Comparison of ENCODE assay signal across 23 mouse cellular contexts in the genomic region with DNA sequence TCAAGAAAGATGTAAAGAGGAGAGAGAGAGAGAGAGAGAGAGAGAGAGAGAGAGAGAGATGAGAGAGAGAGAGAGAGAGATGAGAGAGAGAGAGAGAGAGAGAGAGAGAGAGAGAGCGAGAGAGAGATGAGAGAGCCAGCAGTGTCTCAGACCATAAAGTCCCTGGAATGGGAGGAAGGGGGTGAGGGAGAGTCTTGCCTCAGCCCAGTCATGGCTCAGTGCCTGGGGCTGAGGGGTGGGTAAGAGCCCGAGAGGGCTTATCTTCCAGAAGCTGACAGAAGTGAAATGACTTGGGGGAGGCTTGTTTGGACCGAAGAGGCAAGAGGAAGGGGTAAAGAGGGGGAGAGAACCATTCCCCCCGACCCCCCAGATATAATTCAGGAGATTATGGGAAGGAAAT.
"Had no signal": no experiment of that assay in that cellular context is flagged by ENCODE, and none has a peak within 500 bp of the region (broad histone marks: within the 10 kb centered on the region; RNA-seq: fewer than 3 reads in every experiment).

No protein-coding gene starts in this region.

- H3K4me3 ChIP-seq: heart, adult 2 months; hindbrain, embryonic 10.5 days; hindbrain, embryonic 12.5 days; intestine, embryonic 15.5 days; layer of hippocampus, adult 2 months; left cerebral cortex, adult 2 months; limb, embryonic 10.5 days; limb, embryonic 12.5 days; liver, embryonic 13.5 days had no signal

- H3K4me1 ChIP-seq: intestine, embryonic 15.5 days; liver, embryonic 13.5 days had no signal

- H3K27ac ChIP-seq: heart, adult 2 months; hindbrain, embryonic 10.5 days; hindbrain, embryonic 12.5 days; hindbrain, embryonic 14.5 days; intestine, embryonic 15.5 days; layer of hippocampus, adult 2 months; left cerebral cortex, adult 2 months; limb, embryonic 10.5 days; limb, embryonic 12.5 days; liver, embryonic 13.5 days had no signal

- H3K4me2 ChIP-seq: heart, embryonic 11.5 days; hindbrain, embryonic 12.5 days; hindbrain, embryonic 14.5 days; intestine, embryonic 15.5 days; limb, embryonic 12.5 days; liver, embryonic 11.5 days; liver, embryonic 13.5 days had no signal

- H3K9ac ChIP-seq: forebrain, postnatal 0 days; hindbrain, embryonic 12.5 days; hindbrain, embryonic 14.5 days; intestine, embryonic 15.5 days; limb, embryonic 12.5 days; liver, embryonic 13.5 days had no signal

- ATAC-seq: forebrain, postnatal 0 days; inflammation-experienced regulatory T-cells, adult 6 months; intestine, embryonic 15.5 days; intestine, postnatal 0 days had no signal

- DNase-seq: forebrain, postnatal 0 days; gastrocnemius, postnatal 14 days; gastrocnemius, postnatal 36 days; heart, adult 11 months; heart, adult 2 months; heart, postnatal 10 days; heart, postnatal 4 days; kidney, adult 18-20 months; kidney, postnatal 10 days; liver; liver, embryonic 13.5 days had no signal

- H3K36me3 ChIP-seq: hindbrain, embryonic 10.5 days; hindbrain, embryonic 12.5 days; intestine, embryonic 15.5 days; limb, embryonic 10.5 days; limb, embryonic 12.5 days; liver, embryonic 13.5 days had no signal

- H3K9me3 ChIP-seq: hindbrain, embryonic 10.5 days; hindbrain, embryonic 12.5 days; intestine, embryonic 15.5 days; limb, embryonic 10.5 days; limb, embryonic 12.5 days; liver, embryonic 13.5 days had no signal
